Mouse (Mus musculus): ENCODE measurements at regions not wholly inside any gene's neighbourhood (a gene's known extent, or its start where the extent isn't known, plus 50 kb on each side); places are given as distances from the start of the nearest gene placed in this dataset.

- H3K4me1 ChIP-seq (ENCODE audit: control insufficient read depth, insufficient read depth, low read length): no peaks in the 10 kb centered on the region
- no peak for DNase-seq
- no peak overlapping the region for H3K4me3 ChIP-seq (replicated peaks; ENCODE audit: extremely low read depth, low read depth, low read length)
- WGBS: 69% methylated on average over 7 of the region's 7 CpGs
- TF ChIP-seq POLR2A (IDR thresholded peaks at IDR 0.05; ENCODE audit: borderline replicate concordance, extremely low read depth, low read depth, low read length): no peak
These were observed 76.4 kb upstream of the Grik3 start for GRCm38 (mm10) chr4:125413833-125414719.

- H3K4me1 ChIP-seq (ENCODE audit: control insufficient read depth, insufficient read depth, low read length): no peaks in the 10 kb centered on the region
- no peak overlapping the region for H3K4me3 ChIP-seq (replicated peaks; ENCODE audit: extremely low read depth, low read depth, low read length)
- TF ChIP-seq CTCF (IDR thresholded peaks at IDR 0.05; ENCODE audit: insufficient read depth, low read length) (no peak), POLR2A (IDR thresholded peaks at IDR 0.05; ENCODE audit: borderline replicate concordance, extremely low read depth, low read depth, low read length) (no peak)
- 42% methylated on average over 8 of the region's 8 CpGs for WGBS
- no peak for DNase-seq
These were observed 79.6 kb upstream of the Grik3 start for GRCm38 (mm10) chr4:125410736-125411441.

- DNase-seq: no peak
- Histone ChIP-seq H3K4me1 (ENCODE audit: control insufficient read depth, insufficient read depth, low read length) (no peaks in the 10 kb centered on the region), H3K4me3 (replicated peaks; ENCODE audit: extremely low read depth, low read depth, low read length) (no peak overlapping the region)
- no peak for TF ChIP-seq CTCF (IDR thresholded peaks at IDR 0.05; ENCODE audit: insufficient read depth, low read length)
- TF ChIP-seq POLR2A (IDR thresholded peaks at IDR 0.05; ENCODE audit: borderline replicate concordance, extremely low read depth, low read depth, low read length): no peak
- WGBS: 76% methylated on average over 13 of the region's 13 CpGs
These were observed 91.0 kb upstream of the Grik3 start for GRCm38 (mm10) chr4:125399376-125400112.

DNA sequence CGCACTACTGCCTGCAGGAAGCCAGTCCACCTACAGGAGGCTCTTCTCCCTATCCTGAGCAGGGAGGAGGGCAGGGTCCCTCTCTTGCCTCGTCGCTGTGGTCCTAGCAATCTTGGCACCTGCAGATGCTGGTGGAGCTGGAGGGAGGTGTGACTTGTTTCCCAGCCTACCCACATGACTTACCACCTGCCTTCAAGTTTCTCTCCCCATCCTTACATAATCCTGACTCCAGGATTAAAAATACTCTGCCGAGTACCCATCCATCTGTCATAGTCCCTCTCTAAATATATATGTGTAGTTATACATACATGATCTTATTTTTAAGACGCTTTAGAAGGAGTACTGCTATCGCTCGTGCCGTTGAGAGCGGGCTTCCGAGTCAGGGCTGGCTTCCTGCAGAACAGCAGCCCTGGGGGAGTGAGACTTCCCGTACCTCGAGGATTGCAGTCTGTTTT, 93.5 kb upstream of the Grik3 start:
- no peak overlapping the region for H3K4me3 ChIP-seq (replicated peaks; ENCODE audit: extremely low read depth, low read depth, low read length)
- WGBS: 57% methylated on average over 12 of the region's 12 CpGs
- DNase-seq: no peak
- TF ChIP-seq POLR2A (IDR thresholded peaks at IDR 0.05; ENCODE audit: borderline replicate concordance, extremely low read depth, low read depth, low read length) (no peak), CTCF (IDR thresholded peaks at IDR 0.05; ENCODE audit: insufficient read depth, low read length) (no peak)
- no peaks in the 10 kb centered on the region for H3K4me1 ChIP-seq (ENCODE audit: control insufficient read depth, insufficient read depth, low read length)

DNA sequence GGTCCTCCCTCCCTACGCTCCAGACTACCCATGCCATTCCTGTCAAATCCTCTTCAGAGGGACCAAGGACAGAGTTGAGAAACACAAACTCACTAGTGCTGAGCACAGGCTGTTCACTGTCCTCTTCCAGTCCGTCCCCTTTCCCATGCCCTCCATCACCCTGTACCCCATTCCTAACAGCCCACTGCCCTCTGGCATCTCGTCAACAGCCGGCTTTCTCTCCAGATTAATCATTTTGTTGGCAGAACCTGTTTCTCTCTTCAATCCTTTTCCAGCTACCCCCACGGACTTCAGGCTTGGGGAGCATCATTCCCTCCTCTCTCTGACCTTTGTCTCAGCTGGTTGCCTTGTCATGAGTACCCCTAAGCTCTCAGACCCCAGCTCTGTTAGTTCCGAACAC, 99.2 kb upstream of the Grik3 start:
- DNase-seq: no peak
- Histone ChIP-seq H3K4me3 (replicated peaks; ENCODE audit: extremely low read depth, low read depth, low read length) (no peak overlapping the region), H3K4me1 (ENCODE audit: control insufficient read depth, insufficient read depth, low read length) (no peaks in the 10 kb centered on the region)
- WGBS: 53% methylated on average over 6 of the region's 6 CpGs
- TF ChIP-seq POLR2A (IDR thresholded peaks at IDR 0.05; ENCODE audit: borderline replicate concordance, extremely low read depth, low read depth, low read length) (no peak), CTCF (IDR thresholded peaks at IDR 0.05; ENCODE audit: insufficient read depth, low read length) (no peak)

DNA sequence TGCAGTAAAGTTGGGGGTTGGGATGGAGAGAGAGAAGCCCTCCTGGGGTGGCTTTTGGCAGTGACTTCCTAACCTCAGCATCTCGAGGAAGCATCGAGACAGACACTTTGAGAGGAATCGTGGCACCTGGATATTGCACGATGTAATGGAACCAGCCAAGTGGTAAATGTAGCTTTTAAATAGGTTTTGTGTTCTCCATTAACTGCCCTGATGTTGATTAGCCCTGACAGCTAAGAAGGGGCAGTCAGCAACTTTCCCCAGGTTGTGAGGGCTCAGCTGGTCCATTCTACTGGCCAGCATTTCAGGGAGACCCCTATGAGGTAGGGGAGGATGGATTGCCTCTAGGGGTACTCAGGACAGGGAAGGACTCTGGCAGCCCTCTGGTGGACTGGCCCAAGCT, 104.7 kb upstream of the Grik3 start:
- no peak for TF ChIP-seq CTCF (IDR thresholded peaks at IDR 0.05; ENCODE audit: insufficient read depth, low read length)
- no peak for TF ChIP-seq POLR2A (IDR thresholded peaks at IDR 0.05; ENCODE audit: borderline replicate concordance, extremely low read depth, low read depth, low read length)
- Histone ChIP-seq H3K4me3 (replicated peaks; ENCODE audit: extremely low read depth, low read depth, low read length) (no peak overlapping the region), H3K4me1 (ENCODE audit: control insufficient read depth, insufficient read depth, low read length) (no peaks in the 10 kb centered on the region)
- WGBS: 72% methylated on average over 4 of the region's 4 CpGs
- no peak for DNase-seq

- Histone ChIP-seq H3K4me1 (ENCODE audit: control insufficient read depth, insufficient read depth, low read length) (no peaks in the 10 kb centered on the region), H3K4me3 (replicated peaks; ENCODE audit: extremely low read depth, low read depth, low read length) (no peak overlapping the region)
- no peak for DNase-seq
- TF ChIP-seq POLR2A (IDR thresholded peaks at IDR 0.05; ENCODE audit: borderline replicate concordance, extremely low read depth, low read depth, low read length) (no peak), CTCF (IDR thresholded peaks at IDR 0.05; ENCODE audit: insufficient read depth, low read length) (no peak)
- 57% methylated on average over 9 of the region's 9 CpGs for WGBS
These were observed 126.5 kb upstream of the Grik3 start for GRCm38 (mm10) chr4:125364011-125364410.

- 50% methylated on average over 18 of the region's 18 CpGs for WGBS
- no peak for TF ChIP-seq CTCF (IDR thresholded peaks at IDR 0.05; ENCODE audit: insufficient read depth, low read length)
- no peak for TF ChIP-seq POLR2A (IDR thresholded peaks at IDR 0.05; ENCODE audit: borderline replicate concordance, extremely low read depth, low read depth, low read length)
- Histone ChIP-seq H3K4me1 (ENCODE audit: control insufficient read depth, insufficient read depth, low read length) (no peaks in the 10 kb centered on the region), H3K4me3 (replicated peaks; ENCODE audit: extremely low read depth, low read depth, low read length) (no peak overlapping the region)
- DNase-seq: no peak
These were observed 128.6 kb upstream of the Grik3 start for GRCm38 (mm10) chr4:125361611-125362520.
